Mouse (Mus musculus): Measurements from ENCODE around the gene Gm29094. TPM values are rescaled to one million over a fixed set of nuclear protein-coding genes. Genes with fewer than 3 reads are reported as not detected.
"Not testable (repeated sequence)": the region's sequence is repeated elsewhere in the genome, so short reads cannot be mapped to it uniquely, and the experiment has no call there.

Gm29094 gene
- polyA plus RNA-seq, 1 experiment from 2014 or later, result 0.77 TPM

GRCm38 (mm10) chr9:89210353-89211064 is 11.3 kb downstream of the Gm29094 start, which contains the start of gene Mthfs:
Mthfs (plus strand) TSS chr9:89210676.
- H3K27ac ChIP-seq (ENCODE audit: low read length); H3K36me3 ChIP-seq (ENCODE audit: control insufficient read depth, insufficient read depth, low read length); H3K9ac ChIP-seq (ENCODE audit: low read depth, low read length); H3K4me1 ChIP-seq (ENCODE audit: control insufficient read depth, insufficient read depth, low read length); H3K27me3 ChIP-seq (replicated peaks; ENCODE audit: control insufficient read depth, insufficient read depth, low read length); H3K9me3 ChIP-seq (ENCODE audit: control insufficient read depth, low read length): not testable (repeated sequence)
- WGBS, result 23% methylated on average over 9 of the region's 12 CpGs
- Histone ChIP-seq H3K4me3 (ENCODE audit: low read length) (peak within 1 kb of the TSS; percentile 36), H3K4me2 (ENCODE audit: low read depth, low read length) (peak within 1 kb of the TSS; percentile 43)
- ATAC-seq, result peak; percentile 75

- not testable (repeated sequence) for H3K4me1 ChIP-seq (ENCODE audit: control insufficient read depth, insufficient read depth, low read length); H3K27me3 ChIP-seq (replicated peaks; ENCODE audit: control insufficient read depth, insufficient read depth, low read length); H3K9me3 ChIP-seq (ENCODE audit: control insufficient read depth, low read length); H3K36me3 ChIP-seq (ENCODE audit: control insufficient read depth, insufficient read depth, low read length); H3K27ac ChIP-seq (ENCODE audit: low read length); H3K9ac ChIP-seq (ENCODE audit: low read depth, low read length)
- peak overlapping the region; percentile 30 for H3K4me2 ChIP-seq (ENCODE audit: low read depth, low read length)
- H3K4me3 ChIP-seq (ENCODE audit: low read length), result peak overlapping the region; percentile 31
- 5% methylated on average over 7 of the region's 44 CpGs for WGBS
- peak; percentile 96 for ATAC-seq
These were observed 12.1 kb downstream of the Gm29094 start for GRCm38 (mm10) chr9:89211065-89211858.

GRCm38 (mm10) chr9:89212428-89212827 is 13.2 kb downstream of the Gm29094 start:
- H3K27ac ChIP-seq (ENCODE audit: low read length); H3K27me3 ChIP-seq (replicated peaks; ENCODE audit: control insufficient read depth, insufficient read depth, low read length); H3K4me1 ChIP-seq (ENCODE audit: control insufficient read depth, insufficient read depth, low read length); H3K9me3 ChIP-seq (ENCODE audit: control insufficient read depth, low read length); H3K4me2 ChIP-seq (ENCODE audit: low read depth, low read length); H3K4me3 ChIP-seq (ENCODE audit: low read length); H3K9ac ChIP-seq (ENCODE audit: low read depth, low read length); H3K36me3 ChIP-seq (ENCODE audit: control insufficient read depth, insufficient read depth, low read length): not testable (repeated sequence)
- ATAC-seq, result 0 out of 2 replicates have a peak, but pooled peaks have one; percentile 27
- WGBS, result 68% methylated on average over 1 of the region's 1 CpGs

- 91% methylated on average over 4 of the region's 4 CpGs for WGBS
- not testable (repeated sequence) for ATAC-seq; H3K9me3 ChIP-seq (ENCODE audit: control insufficient read depth, low read length); H3K27ac ChIP-seq (ENCODE audit: low read length); H3K9ac ChIP-seq (ENCODE audit: low read depth, low read length); H3K4me1 ChIP-seq (ENCODE audit: control insufficient read depth, insufficient read depth, low read length); H3K27me3 ChIP-seq (replicated peaks; ENCODE audit: control insufficient read depth, insufficient read depth, low read length); H3K4me2 ChIP-seq (ENCODE audit: low read depth, low read length); H3K36me3 ChIP-seq (ENCODE audit: control insufficient read depth, insufficient read depth, low read length); H3K4me3 ChIP-seq (ENCODE audit: low read length)
These were observed 19.0 kb downstream of the Gm29094 start for GRCm38 (mm10) chr9:89218174-89218573.

- not testable (repeated sequence) for H3K36me3 ChIP-seq (ENCODE audit: control insufficient read depth, insufficient read depth, low read length); H3K4me1 ChIP-seq (ENCODE audit: control insufficient read depth, insufficient read depth, low read length); H3K27me3 ChIP-seq (replicated peaks; ENCODE audit: control insufficient read depth, insufficient read depth, low read length); H3K27ac ChIP-seq (ENCODE audit: low read length); H3K4me2 ChIP-seq (ENCODE audit: low read depth, low read length); H3K9me3 ChIP-seq (ENCODE audit: control insufficient read depth, low read length); ATAC-seq; H3K9ac ChIP-seq (ENCODE audit: low read depth, low read length); H3K4me3 ChIP-seq (ENCODE audit: low read length)
- 88% methylated on average over 3 of the region's 4 CpGs for WGBS
These were observed 20.5 kb downstream of the Gm29094 start for GRCm38 (mm10) chr9:89219668-89220067.

GRCm38 (mm10) chr9:89220704-89221287 is 21.6 kb downstream of the Gm29094 start:
- H3K9ac ChIP-seq (ENCODE audit: low read depth, low read length); H3K4me3 ChIP-seq (ENCODE audit: low read length); H3K9me3 ChIP-seq (ENCODE audit: control insufficient read depth, low read length); ATAC-seq; H3K36me3 ChIP-seq (ENCODE audit: control insufficient read depth, insufficient read depth, low read length); H3K4me2 ChIP-seq (ENCODE audit: low read depth, low read length); H3K27ac ChIP-seq (ENCODE audit: low read length); H3K4me1 ChIP-seq (ENCODE audit: control insufficient read depth, insufficient read depth, low read length); H3K27me3 ChIP-seq (replicated peaks; ENCODE audit: control insufficient read depth, insufficient read depth, low read length): not testable (repeated sequence)
- WGBS, result 58% methylated on average over 6 of the region's 6 CpGs

GRCm38 (mm10) chr9:89226071-89226470 is 26.9 kb downstream of the Gm29094 start:
- H3K4me1 ChIP-seq (ENCODE audit: control insufficient read depth, insufficient read depth, low read length), result no peaks in the 10 kb centered on the region
- no peaks in the 10 kb centered on the region for H3K9me3 ChIP-seq (ENCODE audit: control insufficient read depth, low read length)
- ATAC-seq, result no peak
- H3K9ac ChIP-seq (ENCODE audit: low read depth, low read length), result no peak overlapping the region
- H3K4me2 ChIP-seq (ENCODE audit: low read depth, low read length), result no peak overlapping the region
- H3K36me3 ChIP-seq (ENCODE audit: control insufficient read depth, insufficient read depth, low read length), result no peaks in the 10 kb centered on the region
- H3K27ac ChIP-seq (ENCODE audit: low read length), result no peak overlapping the region
- H3K27me3 ChIP-seq (replicated peaks; ENCODE audit: control insufficient read depth, insufficient read depth, low read length), result no peaks in the 10 kb centered on the region
- no peak overlapping the region for H3K4me3 ChIP-seq (ENCODE audit: low read length)
- 53% methylated on average over 4 of the region's 4 CpGs for WGBS

- no peak overlapping the region for H3K27ac ChIP-seq (ENCODE audit: low read length)
- no peaks in the 10 kb centered on the region for H3K9me3 ChIP-seq (ENCODE audit: control insufficient read depth, low read length)
- 88% methylated on average over 7 of the region's 7 CpGs for WGBS
- H3K36me3 ChIP-seq (ENCODE audit: control insufficient read depth, insufficient read depth, low read length), result no peaks in the 10 kb centered on the region
- no peak overlapping the region for H3K9ac ChIP-seq (ENCODE audit: low read depth, low read length)
- no peak for ATAC-seq
- H3K4me1 ChIP-seq (ENCODE audit: control insufficient read depth, insufficient read depth, low read length), result no peaks in the 10 kb centered on the region
- H3K4me2 ChIP-seq (ENCODE audit: low read depth, low read length), result no peak overlapping the region
- H3K4me3 ChIP-seq (ENCODE audit: low read length), result no peak overlapping the region
- H3K27me3 ChIP-seq (replicated peaks; ENCODE audit: control insufficient read depth, insufficient read depth, low read length), result no peaks in the 10 kb centered on the region
These were observed 28.9 kb downstream of the Gm29094 start for GRCm38 (mm10) chr9:89228122-89228521.

GRCm38 (mm10) chr9:89230897-89231497 is 31.8 kb downstream of the Gm29094 start:
- H3K36me3 ChIP-seq (ENCODE audit: control insufficient read depth, insufficient read depth, low read length); H3K9me3 ChIP-seq (ENCODE audit: control insufficient read depth, low read length); H3K4me2 ChIP-seq (ENCODE audit: low read depth, low read length); H3K9ac ChIP-seq (ENCODE audit: low read depth, low read length); H3K27ac ChIP-seq (ENCODE audit: low read length); H3K27me3 ChIP-seq (replicated peaks; ENCODE audit: control insufficient read depth, insufficient read depth, low read length); H3K4me1 ChIP-seq (ENCODE audit: control insufficient read depth, insufficient read depth, low read length); ATAC-seq; H3K4me3 ChIP-seq (ENCODE audit: low read length): not testable (repeated sequence)
- 59% methylated on average over 1 of the region's 2 CpGs for WGBS
